Mouse (Mus musculus) heart, postnatal 0 days (tissue): ENCODE results near the gene Megf11. TPM values are rescaled to one million over a fixed set of nuclear protein-coding genes. Genes with fewer than 3 reads are reported as not detected.

Experiments
- ATAC-seq: fragments of 200-750 bp; cut with Nextera tagmentation; 2 replicates; pipeline ENCODE4 v1.8.0; 2017; ENCODE audit warnings: low read depth, moderate number of reproducible peaks, moderate library complexity; ENCODE audit not compliant: insufficient read depth
- DNase-seq: peaks from one replicate; pipeline ENCODE4 v3.0.0-alpha.2; 2016; ENCODE audit warnings: low spot score
- H3K27ac ChIP-seq: fragments of 300-500 bp; sonication (generic); 2 replicates; pipeline ENCODE4 v1.5.1; 2014; ENCODE audit warnings: low read depth, mild to moderate bottlenecking
- H3K27me3 ChIP-seq: fragments of 300-500 bp; sonication (generic); 2 replicates; pipeline ENCODE4 v1.6.1; 2014; ENCODE audit warnings: low read length, mixed read lengths; ENCODE audit not compliant: control insufficient read depth, insufficient read depth
- H3K36me3 ChIP-seq: fragments of 300-500 bp; sonication (generic); replicated peaks from 2 replicates; pipeline ENCODE4 v1.6.1; 2014; ENCODE audit warnings: low read length, mixed read lengths; ENCODE audit not compliant: control insufficient read depth, insufficient read depth
- H3K4me1 ChIP-seq: fragments of 300-500 bp; sonication (generic); 2 replicates; pipeline ENCODE4 v1.6.1; 2014; ENCODE audit warnings: antibody characterized with exemption; ENCODE audit not compliant: control insufficient read depth, insufficient read depth
- H3K4me2 ChIP-seq: fragments of 300-500 bp; sonication (generic); 2 replicates; pipeline ENCODE4 v1.6.1; 2014; ENCODE audit warnings: low read depth, mild to moderate bottlenecking, low read length, moderate library complexity
- H3K4me3 ChIP-seq: fragments of 300-500 bp; sonication (generic); 2 replicates; pipeline ENCODE4 v1.5.1; 2014; ENCODE audit warnings: low read depth, low read length
- H3K9ac ChIP-seq: fragments of 300-500 bp; sonication (generic); replicated peaks from 2 replicates; pipeline ENCODE4 v1.6.1; 2014; ENCODE audit warnings: low read depth, low read length, mixed read lengths
- H3K9me3 ChIP-seq: fragments of 300-500 bp; sonication (generic); replicated peaks from 2 replicates; pipeline ENCODE4 v1.6.1; 2016; ENCODE audit warnings: low read length; ENCODE audit not compliant: control insufficient read depth
- CTCF ChIP-seq: IDR thresholded peaks from 2 replicates; pipeline ENCODE4 v1.5.1; 2016; ENCODE audit warnings: antibody characterized with exemption, control low read depth, low read depth
- EP300 ChIP-seq: IDR thresholded peaks from 2 replicates; pipeline ENCODE4 v1.6.1; 2016; ENCODE audit warnings: antibody characterized with exemption, low read depth
- WGBS: fragments of 180-500 bp; shearing (Covaris S2); extraction: QIAGEN DNeasy Blood & Tissue Kit; methylation state at CpG from one replicate; pipeline ENCODE4 v1.1.7; 2014; 5-methylcytosine and 5-hydroxymethylcytosine counted together
- polyA plus RNA-seq: library from polyadenylated mRNA; unstranded; fragments of >200 nt; fragmentation: Nextera tagmentation; extraction: Ambion mirVana; gene quantifications from 2 replicates; pipeline ENCODE4 v1.2.1, GENCODE M21; 2015
- total RNA-seq: library from RNA; depleted of rRNA; stranded (reverse); fragments of >200 nt; gene quantifications from 2 replicates; pipeline ENCODE4 v1.2.3, GENCODE M21; 2014; ENCODE audit warnings: low replicate concordance

The Megf11 gene
- total and polyA plus RNA-seq, 2 experiments from 2014 or later, result 0.18 to 0.23 TPM

- H3K9ac ChIP-seq, result no peak overlapping the region
- TF ChIP-seq EP300 (no peak), CTCF (no peak)
- no peaks in the 10 kb centered on the region for H3K9me3 ChIP-seq
- 54% methylated on average over 1 of the region's 1 CpGs for WGBS
- no peak for DNase-seq
- no peak overlapping the region for H3K4me2 ChIP-seq
- H3K27me3 ChIP-seq, result no peaks in the 10 kb centered on the region
- H3K27ac ChIP-seq, result no peak overlapping the region
- H3K4me3 ChIP-seq, result no peak overlapping the region
- no peak for ATAC-seq
- no peaks in the 10 kb centered on the region for H3K4me1 ChIP-seq
- H3K36me3 ChIP-seq, result no peaks in the 10 kb centered on the region
Observed at GRCm38 (mm10) chr9:64688015-64688394, 302.6 kb downstream of the Megf11 start.

- H3K27me3 ChIP-seq, result no peaks in the 10 kb centered on the region
- H3K4me3 ChIP-seq, result no peak overlapping the region
- H3K9ac ChIP-seq, result no peak overlapping the region
- TF ChIP-seq EP300 (no peak), CTCF (no peak)
- no peaks in the 10 kb centered on the region for H3K9me3 ChIP-seq
- WGBS, result 85% methylated on average over 2 of the region's 2 CpGs
- no peak for DNase-seq
- H3K27ac ChIP-seq, result no peak overlapping the region
- no peak for ATAC-seq
- H3K4me2 ChIP-seq, result no peak overlapping the region
- H3K36me3 ChIP-seq, result peaks cover 15% of the 10 kb centered on the region; the same call in 1 of the 2 replicates
- no peaks in the 10 kb centered on the region for H3K4me1 ChIP-seq
Observed at GRCm38 (mm10) chr9:64690771-64691170, 305.3 kb downstream of the Megf11 start.

DNA sequence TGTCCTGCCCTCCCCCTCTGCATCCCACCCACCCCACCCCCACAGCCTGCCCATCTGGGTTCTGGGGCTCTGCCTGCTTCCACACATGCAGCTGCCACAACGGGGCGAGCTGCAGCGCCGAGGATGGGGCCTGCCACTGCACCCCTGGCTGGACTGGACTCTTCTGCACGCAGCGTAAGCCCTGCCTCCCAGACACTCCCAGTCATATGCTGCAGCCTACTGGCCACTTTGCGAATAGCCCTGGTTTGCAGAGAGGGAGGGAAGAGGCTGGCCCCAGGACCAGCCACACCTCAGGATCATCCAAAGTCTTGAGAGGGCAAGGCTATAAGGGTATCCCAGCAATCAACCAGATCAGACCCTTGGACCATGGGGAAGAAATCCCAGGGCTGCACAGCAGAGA, 305.8 kb downstream of the Megf11 start:
- Histone ChIP-seq H3K9ac (no peak overlapping the region), H3K27ac (no peak overlapping the region), H3K36me3 (peaks cover 19% of the 10 kb centered on the region; the same call in 1 of the 2 replicates), H3K27me3 (no peaks in the 10 kb centered on the region), H3K4me1 (no peaks in the 10 kb centered on the region), H3K4me3 (no peak overlapping the region), H3K9me3 (no peaks in the 10 kb centered on the region), H3K4me2 (no peak overlapping the region)
- peak; percentile 62 for DNase-seq
- ATAC-seq, result peak; percentile 73; the same call in 1 of the 2 replicates
- peak; percentile 81 for TF ChIP-seq CTCF
- no peak for TF ChIP-seq EP300
- 14% methylated on average over 7 of the region's 7 CpGs for WGBS

DNA sequence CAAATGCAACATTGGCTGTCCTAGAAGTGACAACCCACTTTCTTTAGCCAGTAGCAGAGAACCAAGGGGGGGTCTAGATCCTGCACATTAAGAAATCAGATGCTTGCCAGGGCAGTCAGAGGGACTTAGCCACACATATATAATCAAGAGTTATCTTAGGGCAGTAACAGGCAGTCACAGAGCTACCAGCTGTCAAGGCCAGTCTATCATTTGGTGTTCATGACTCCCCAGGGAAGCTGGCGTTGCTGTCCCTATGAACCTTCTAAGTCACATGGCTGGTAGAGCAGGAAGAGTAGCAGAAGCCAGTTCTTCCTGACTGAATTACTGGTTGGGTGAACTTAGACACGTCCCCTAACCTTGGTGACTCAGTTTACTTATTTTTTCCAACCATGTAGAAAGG, 307.7 kb downstream of the Megf11 start:
- DNase-seq (no peak), ATAC-seq (no peak)
- H3K4me2 ChIP-seq, result no peak overlapping the region
- WGBS, result 69% methylated on average over 2 of the region's 2 CpGs
- TF ChIP-seq CTCF, result no peak
- no peak for TF ChIP-seq EP300
- H3K27me3 ChIP-seq, result no peaks in the 10 kb centered on the region
- no peaks in the 10 kb centered on the region for H3K9me3 ChIP-seq
- no peak overlapping the region for H3K27ac ChIP-seq
- no peaks in the 10 kb centered on the region for H3K4me1 ChIP-seq
- H3K4me3 ChIP-seq, result no peak overlapping the region
- no peak overlapping the region for H3K9ac ChIP-seq
- peaks cover 26% of the 10 kb centered on the region; the same call in 1 of the 2 replicates for H3K36me3 ChIP-seq

DNA sequence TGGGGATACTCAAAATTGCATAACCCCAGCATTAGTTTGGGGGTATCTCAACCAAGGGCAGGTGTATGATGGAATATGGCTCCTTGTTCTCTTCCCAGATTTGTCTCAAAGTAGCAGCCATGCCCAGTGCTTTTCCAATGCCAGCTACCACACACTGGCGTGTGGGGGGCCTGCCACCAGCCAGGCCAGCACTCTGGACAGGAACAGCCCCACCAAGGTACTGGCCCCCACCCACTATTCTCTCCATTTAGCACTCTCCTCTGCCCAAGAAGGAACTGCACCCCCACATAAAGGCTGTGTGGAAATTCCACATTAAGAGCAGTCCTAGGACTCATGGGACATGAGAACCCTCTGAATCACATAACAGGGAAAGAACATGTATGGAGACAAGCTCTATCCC, 309.8 kb downstream of the Megf11 start:
- TF ChIP-seq CTCF (no peak), EP300 (no peak)
- H3K4me3 ChIP-seq, result no peak overlapping the region
- no peak overlapping the region for H3K9ac ChIP-seq
- WGBS, result 95% methylated on average over 1 of the region's 1 CpGs
- no peak overlapping the region for H3K27ac ChIP-seq
- no peak for DNase-seq
- no peaks in the 10 kb centered on the region for H3K4me1 ChIP-seq
- H3K4me2 ChIP-seq, result no peak overlapping the region
- H3K27me3 ChIP-seq, result no peaks in the 10 kb centered on the region
- H3K9me3 ChIP-seq, result no peaks in the 10 kb centered on the region
- H3K36me3 ChIP-seq, result peaks cover 45% of the 10 kb centered on the region
- no peak for ATAC-seq

DNA sequence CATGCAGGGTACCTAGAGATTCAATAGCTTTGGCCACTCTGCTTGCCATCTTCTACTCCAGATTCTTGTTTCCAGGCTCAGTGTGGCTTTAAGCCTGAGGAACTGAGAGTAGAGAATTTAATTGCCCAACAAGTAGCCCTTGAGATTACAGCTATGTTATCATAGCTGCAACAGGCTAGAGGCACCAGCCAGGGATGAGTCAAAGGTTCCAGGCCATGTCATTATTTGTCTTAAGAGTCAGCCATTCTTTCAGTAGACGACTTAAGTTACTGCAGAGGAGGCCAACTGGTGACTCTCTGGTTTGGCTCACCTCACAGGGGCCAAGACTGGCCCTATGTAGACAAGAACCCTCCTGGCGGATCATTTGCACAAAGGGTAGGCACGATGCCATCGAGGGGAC, 311.0 kb downstream of the Megf11 start:
- Histone ChIP-seq H3K4me2 (no peak overlapping the region), H3K9me3 (no peaks in the 10 kb centered on the region), H3K27me3 (no peaks in the 10 kb centered on the region), H3K27ac (no peak overlapping the region), H3K36me3 (peaks cover 50% of the 10 kb centered on the region), H3K4me3 (no peak overlapping the region), H3K4me1 (no peaks in the 10 kb centered on the region), H3K9ac (no peak overlapping the region)
- TF ChIP-seq EP300 (no peak), CTCF (no peak)
- WGBS, result 69% methylated on average over 4 of the region's 4 CpGs
- no peak for DNase-seq
- ATAC-seq, result no peak
